Mouse (Mus musculus) small intestine, adult 2 months (tissue): ENCODE measurements around the gene Mylpf.

ENCODE experiments used
- CTCF ChIP-seq: fragments of 200-500 bp; IDR thresholded peaks from 2 replicates; pipeline ENCODE4 v1.5.1; 2012; ENCODE audit warnings: low read depth, mild to moderate bottlenecking, control low read depth, inconsistent platforms, low read length, moderate library complexity, mixed read lengths; ENCODE audit not compliant: insufficient replicate concordance, insufficient read length; ENCODE audit errors: extremely low read depth
- POLR2A ChIP-seq: fragments of 200-500 bp; IDR thresholded peaks from 2 replicates; pipeline ENCODE4 v1.6.1; 2012; ENCODE audit warnings: low read depth, mild to moderate bottlenecking, control low read depth, inconsistent platforms, low read length, moderate library complexity

DNA sequence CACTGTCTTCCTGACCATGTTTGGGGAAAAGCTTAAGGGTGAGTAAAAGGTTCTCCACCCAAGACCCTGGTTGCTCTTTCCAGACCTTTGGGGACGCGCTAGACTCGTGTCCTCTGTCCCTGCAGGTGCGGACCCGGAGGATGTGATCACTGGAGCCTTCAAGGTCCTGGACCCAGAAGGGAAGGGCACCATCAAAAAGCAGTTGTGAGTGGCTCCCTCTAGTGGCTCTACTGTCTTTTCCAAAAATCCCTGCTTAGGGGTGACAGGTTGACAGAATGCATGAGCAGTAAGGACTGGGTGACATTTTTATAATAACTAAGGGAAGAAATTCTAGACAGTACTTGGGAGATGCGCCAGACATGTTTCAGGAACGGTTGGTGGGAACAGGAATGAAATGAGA, 4.8 kb downstream of the Mylpf start:
- TF ChIP-seq CTCF (peak; percentile 59; the same call in 1 of the 2 replicates), POLR2A (no peak)
